Mouse (Mus musculus) stomach, embryonic 16.5 days (tissue): Measurements from ENCODE around the gene Slc39a8. TPM values are rescaled to one million over a fixed set of nuclear protein-coding genes. Genes with fewer than 3 reads are reported as not detected.

Experiments used
- ATAC-seq: fragments of 200-750 bp; cut with Nextera tagmentation; 2 replicates; pipeline ENCODE4 v1.8.0; 2017; ENCODE audit warnings: moderate number of reproducible peaks, moderate TSS enrichment; ENCODE audit not compliant: insufficient read depth, low FRiP score
- H3K27ac ChIP-seq: fragments of 300-500 bp; sonication (generic); 2 replicates; pipeline ENCODE4 v1.5.1; 2014; ENCODE audit warnings: low read length
- H3K27me3 ChIP-seq: fragments of 300-500 bp; sonication (generic); 2 replicates; pipeline ENCODE4 v1.6.1; 2014; ENCODE audit warnings: low read length, control low read depth, mixed read lengths; ENCODE audit not compliant: control insufficient read depth, insufficient read depth
- H3K36me3 ChIP-seq: fragments of 300-500 bp; sonication (generic); 2 replicates; pipeline ENCODE4 v1.6.1; 2014; ENCODE audit warnings: low read length; ENCODE audit not compliant: control insufficient read depth, insufficient read depth
- H3K4me1 ChIP-seq: fragments of 300-500 bp; sonication (generic); 2 replicates; pipeline ENCODE4 v1.6.1; 2014; ENCODE audit warnings: low read length, control low read depth, mixed read lengths; ENCODE audit not compliant: control insufficient read depth, insufficient read depth
- H3K4me2 ChIP-seq: fragments of 300-500 bp; sonication (generic); 2 replicates; pipeline ENCODE4 v1.6.1; 2014; ENCODE audit warnings: low read depth, low read length, mixed read lengths
- H3K4me3 ChIP-seq: fragments of 300-500 bp; sonication (generic); replicated peaks from 2 replicates; pipeline ENCODE4 v1.5.1; 2014; ENCODE audit warnings: mild to moderate bottlenecking, low read length
- H3K9ac ChIP-seq: fragments of 300-500 bp; sonication (generic); 2 replicates; pipeline ENCODE4 v1.6.1; 2014; ENCODE audit warnings: low read length
- H3K9me3 ChIP-seq: fragments of 300-500 bp; sonication (generic); replicated peaks from 2 replicates; pipeline ENCODE4 v1.6.1; 2016; ENCODE audit warnings: low read length, control low read depth; ENCODE audit not compliant: control insufficient read depth
- WGBS: fragments of 180-500 bp; shearing (Covaris S2); extraction: QIAGEN DNeasy Blood & Tissue Kit; methylation state at CpG from one replicate; pipeline ENCODE4 v1.1.7; 2014; 5-methylcytosine and 5-hydroxymethylcytosine counted together
- polyA plus RNA-seq: library from polyadenylated mRNA; unstranded; fragments of >200 nt; fragmentation: Nextera tagmentation; extraction: Ambion mirVana; gene quantifications from 2 replicates; pipeline ENCODE4 v1.2.1, GENCODE M21; 2015

The Slc39a8 gene
- polyA plus RNA-seq, 1 experiment from 2014 or later: 8.1 TPM

DNA sequence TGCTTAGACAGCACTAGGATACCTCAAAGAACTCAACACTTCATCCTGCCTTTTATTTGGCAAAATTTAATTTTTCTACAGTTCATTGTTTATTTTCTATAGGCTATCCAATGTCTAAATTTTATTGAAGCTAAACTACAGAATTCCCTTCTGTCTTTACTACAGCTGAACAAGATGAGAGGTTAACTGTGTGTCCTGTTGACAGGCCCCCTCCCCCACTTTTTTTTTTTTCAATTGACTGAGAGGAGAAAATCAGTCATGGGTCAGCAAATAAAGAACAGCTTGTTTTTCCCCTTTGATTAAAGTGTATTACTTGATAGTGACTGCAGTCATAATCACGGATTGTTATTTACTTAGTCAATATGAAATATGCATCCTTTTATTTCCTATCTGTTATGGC is 31.2 kb downstream of the Slc39a8 start:
- H3K27ac ChIP-seq: no peak overlapping the region
- H3K4me3 ChIP-seq: no peak overlapping the region
- H3K4me2 ChIP-seq: no peak overlapping the region
- H3K36me3 ChIP-seq: no peaks in the 10 kb centered on the region
- ATAC-seq: no peak
- H3K4me1 ChIP-seq: no peaks in the 10 kb centered on the region
- no peak overlapping the region for H3K9ac ChIP-seq
- no peaks in the 10 kb centered on the region for H3K9me3 ChIP-seq
- H3K27me3 ChIP-seq: no peaks in the 10 kb centered on the region
- WGBS: 44% methylated on average over 1 of the region's 1 CpGs

DNA sequence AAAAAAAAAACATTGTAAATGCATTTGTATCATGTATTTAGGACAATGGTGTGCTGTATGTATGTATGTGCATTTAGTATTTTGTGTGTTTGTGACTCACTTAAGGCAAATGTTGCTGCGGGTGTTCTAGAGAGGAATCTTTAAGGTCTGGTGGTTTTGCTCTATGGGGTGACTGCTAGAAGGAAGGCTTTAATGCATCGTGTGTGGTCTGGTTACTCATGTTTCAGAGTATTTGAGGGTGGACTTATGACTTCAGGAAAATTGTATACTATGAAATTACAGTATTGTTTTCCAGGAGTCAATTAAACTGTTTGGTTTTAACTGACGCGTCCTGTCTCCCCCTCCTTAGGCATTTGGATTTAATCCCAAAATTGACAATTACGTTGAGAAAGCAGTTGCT is 32.1 kb downstream of the Slc39a8 start:
- WGBS: 49% methylated on average over 5 of the region's 5 CpGs
- Histone ChIP-seq H3K4me1 (no peaks in the 10 kb centered on the region), H3K27ac (no peak overlapping the region), H3K27me3 (no peaks in the 10 kb centered on the region), H3K9ac (no peak overlapping the region), H3K4me3 (no peak overlapping the region), H3K9me3 (no peaks in the 10 kb centered on the region), H3K36me3 (no peaks in the 10 kb centered on the region), H3K4me2 (no peak overlapping the region)
- ATAC-seq: no peak

DNA sequence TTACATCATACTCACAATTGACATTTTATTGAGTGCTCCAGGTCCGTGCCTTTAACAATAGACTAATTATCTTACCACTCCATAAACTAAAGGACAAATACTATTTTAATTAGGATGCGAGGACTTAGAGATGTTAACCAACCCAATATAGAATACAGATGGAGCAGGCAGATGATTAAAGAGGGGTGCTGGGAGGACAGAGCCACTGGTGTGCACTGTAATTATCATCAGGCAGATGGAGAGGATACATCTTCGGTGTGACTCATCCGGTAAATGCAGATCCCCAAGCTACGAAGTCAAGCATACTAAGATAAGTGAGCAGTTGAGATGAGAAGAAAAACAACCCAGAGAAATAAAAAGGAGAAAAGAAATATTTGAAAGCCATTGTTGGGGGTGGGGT is 34.4 kb downstream of the Slc39a8 start:
- H3K4me1 ChIP-seq: no peaks in the 10 kb centered on the region
- H3K27ac ChIP-seq: no peak overlapping the region
- H3K4me3 ChIP-seq: no peak overlapping the region
- no peaks in the 10 kb centered on the region for H3K9me3 ChIP-seq
- WGBS: 88% methylated on average over 5 of the region's 5 CpGs
- H3K9ac ChIP-seq: no peak overlapping the region
- H3K36me3 ChIP-seq: no peaks in the 10 kb centered on the region
- no peaks in the 10 kb centered on the region for H3K27me3 ChIP-seq
- no peak for ATAC-seq
- H3K4me2 ChIP-seq: no peak overlapping the region

DNA sequence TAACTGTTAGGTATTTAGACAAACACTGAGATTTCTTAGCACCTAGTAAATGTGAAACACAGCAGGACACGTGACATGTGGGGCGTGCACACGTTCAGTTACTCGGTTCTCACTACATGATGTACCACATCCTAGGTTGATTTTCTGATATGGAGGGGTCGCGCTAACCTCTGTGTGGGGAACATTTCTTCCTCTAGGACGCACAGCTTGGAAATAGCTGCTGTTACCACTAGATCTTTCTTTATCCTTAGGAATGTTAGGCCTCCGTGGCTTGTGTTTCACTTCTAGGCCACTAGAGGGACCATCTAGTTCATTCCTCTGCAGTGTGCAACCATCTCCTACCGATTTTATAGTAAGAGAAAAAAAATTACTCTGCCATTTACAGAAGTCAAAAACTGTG is 37.7 kb downstream of the Slc39a8 start:
- no peaks in the 10 kb centered on the region for H3K36me3 ChIP-seq
- no peak; the same call in 1 of the 2 replicates for ATAC-seq
- no peak overlapping the region for H3K27ac ChIP-seq
- no peak overlapping the region for H3K4me2 ChIP-seq
- H3K9ac ChIP-seq: no peak overlapping the region
- H3K4me1 ChIP-seq: no peaks in the 10 kb centered on the region
- no peak overlapping the region for H3K4me3 ChIP-seq
- WGBS: 50% methylated on average over 9 of the region's 9 CpGs
- H3K9me3 ChIP-seq: no peaks in the 10 kb centered on the region
- no peaks in the 10 kb centered on the region for H3K27me3 ChIP-seq

DNA sequence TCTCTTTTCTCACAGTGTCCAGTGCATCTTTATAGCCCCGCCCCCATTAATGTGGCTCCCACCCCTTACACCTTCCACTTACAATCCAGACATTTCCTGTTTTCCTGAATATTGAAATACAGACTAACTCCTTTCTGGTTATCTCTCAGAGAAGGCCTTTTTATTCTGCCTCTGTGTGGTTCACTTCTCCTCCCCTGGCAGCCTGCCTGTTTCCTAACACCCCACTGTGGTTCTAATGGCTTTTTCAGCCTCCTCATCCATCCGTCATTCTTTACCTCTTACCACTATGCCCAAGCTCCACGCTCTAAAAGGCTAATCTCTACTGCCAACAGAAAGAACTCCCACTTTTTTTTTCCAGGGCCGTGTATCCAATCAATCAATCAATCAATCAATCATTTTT is 44.0 kb downstream of the Slc39a8 start:
- Histone ChIP-seq H3K4me2 (no peak overlapping the region), H3K4me3 (no peak overlapping the region), H3K36me3 (no peaks in the 10 kb centered on the region), H3K9me3 (no peaks in the 10 kb centered on the region), H3K9ac (no peak overlapping the region), H3K4me1 (no peaks in the 10 kb centered on the region), H3K27me3 (no peaks in the 10 kb centered on the region), H3K27ac (0 out of 2 replicates have a peak overlapping the region, but pooled peaks have one; percentile 5)
- WGBS: 55% methylated on average over 4 of the region's 4 CpGs
- ATAC-seq: no peak

DNA sequence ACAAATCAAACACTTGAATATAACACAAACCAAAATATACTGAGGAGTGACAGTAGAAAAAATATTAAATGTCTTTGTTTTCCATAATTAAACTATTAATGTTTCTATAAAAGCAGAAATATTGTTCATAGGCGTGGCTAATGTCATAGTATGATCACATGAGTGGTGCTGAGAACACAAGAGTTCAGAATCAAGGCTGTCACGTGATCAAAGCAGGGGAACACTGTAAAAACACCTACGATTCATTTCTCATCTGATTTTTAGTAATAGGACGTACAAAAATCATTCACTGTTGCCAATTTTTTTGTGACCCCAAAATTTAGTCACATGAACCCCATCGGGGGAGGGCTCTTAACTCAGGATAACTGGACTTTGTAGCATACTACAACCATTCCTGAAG is 47.2 kb downstream of the Slc39a8 start:
- no peaks in the 10 kb centered on the region for H3K27me3 ChIP-seq
- H3K4me2 ChIP-seq: no peak overlapping the region
- no peak overlapping the region for H3K4me3 ChIP-seq
- WGBS: 88% methylated on average over 5 of the region's 5 CpGs
- ATAC-seq: no peak
- H3K36me3 ChIP-seq: no peaks in the 10 kb centered on the region
- no peaks in the 10 kb centered on the region for H3K4me1 ChIP-seq
- H3K9me3 ChIP-seq: no peaks in the 10 kb centered on the region
- H3K27ac ChIP-seq: no peak overlapping the region
- H3K9ac ChIP-seq: no peak overlapping the region

DNA sequence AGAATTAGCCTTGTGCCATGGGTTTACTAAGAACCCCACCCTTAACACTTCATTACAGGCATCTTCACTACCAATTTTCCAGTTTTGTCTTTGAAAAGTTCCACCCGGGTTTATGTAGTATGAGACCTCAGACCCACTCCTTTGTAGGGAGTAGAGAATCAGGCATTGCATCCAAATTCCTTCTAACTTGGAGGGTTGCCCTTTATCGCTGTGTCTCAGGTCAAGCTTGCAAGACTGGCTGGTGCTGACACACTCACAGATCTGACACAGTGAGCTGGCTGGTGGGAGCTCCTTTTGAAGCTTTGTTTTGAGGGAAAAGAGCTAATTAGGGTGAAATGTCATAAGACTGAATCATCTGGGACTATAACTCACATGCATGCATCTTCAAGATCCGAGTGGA is 48.5 kb downstream of the Slc39a8 start:
- no peak overlapping the region for H3K4me2 ChIP-seq
- no peak for ATAC-seq
- no peak overlapping the region for H3K27ac ChIP-seq
- no peaks in the 10 kb centered on the region for H3K4me1 ChIP-seq
- H3K36me3 ChIP-seq: no peaks in the 10 kb centered on the region
- H3K27me3 ChIP-seq: no peaks in the 10 kb centered on the region
- no peak overlapping the region for H3K9ac ChIP-seq
- 77% methylated on average over 3 of the region's 3 CpGs for WGBS
- no peaks in the 10 kb centered on the region for H3K9me3 ChIP-seq
- H3K4me3 ChIP-seq: no peak overlapping the region

DNA sequence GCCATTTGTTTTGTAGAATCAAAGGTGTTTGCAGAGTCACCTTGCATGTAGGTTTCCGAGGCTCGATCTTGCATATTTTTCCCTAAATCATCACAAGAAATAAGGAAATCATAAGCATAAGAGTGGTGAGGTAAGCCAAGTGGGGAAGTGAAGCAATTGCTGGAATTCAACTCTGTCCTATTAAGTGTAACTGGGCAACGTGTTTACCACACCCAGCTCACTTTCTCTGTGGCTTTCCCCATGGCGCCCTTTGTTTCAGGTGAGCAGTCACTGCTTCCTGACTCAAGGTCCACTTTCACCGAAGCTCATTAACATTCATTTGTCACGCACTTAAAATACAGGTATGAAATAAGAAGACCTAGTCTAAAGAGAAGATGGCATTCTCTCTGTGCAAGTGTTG is 53.0 kb downstream of the Slc39a8 start:
- no peak overlapping the region for H3K9ac ChIP-seq
- H3K4me1 ChIP-seq: no peaks in the 10 kb centered on the region
- WGBS: 89% methylated on average over 6 of the region's 6 CpGs
- no peak overlapping the region for H3K4me2 ChIP-seq
- no peak for ATAC-seq
- H3K9me3 ChIP-seq: no peaks in the 10 kb centered on the region
- no peaks in the 10 kb centered on the region for H3K27me3 ChIP-seq
- no peaks in the 10 kb centered on the region for H3K36me3 ChIP-seq
- H3K27ac ChIP-seq: no peak overlapping the region
- no peak overlapping the region for H3K4me3 ChIP-seq

DNA sequence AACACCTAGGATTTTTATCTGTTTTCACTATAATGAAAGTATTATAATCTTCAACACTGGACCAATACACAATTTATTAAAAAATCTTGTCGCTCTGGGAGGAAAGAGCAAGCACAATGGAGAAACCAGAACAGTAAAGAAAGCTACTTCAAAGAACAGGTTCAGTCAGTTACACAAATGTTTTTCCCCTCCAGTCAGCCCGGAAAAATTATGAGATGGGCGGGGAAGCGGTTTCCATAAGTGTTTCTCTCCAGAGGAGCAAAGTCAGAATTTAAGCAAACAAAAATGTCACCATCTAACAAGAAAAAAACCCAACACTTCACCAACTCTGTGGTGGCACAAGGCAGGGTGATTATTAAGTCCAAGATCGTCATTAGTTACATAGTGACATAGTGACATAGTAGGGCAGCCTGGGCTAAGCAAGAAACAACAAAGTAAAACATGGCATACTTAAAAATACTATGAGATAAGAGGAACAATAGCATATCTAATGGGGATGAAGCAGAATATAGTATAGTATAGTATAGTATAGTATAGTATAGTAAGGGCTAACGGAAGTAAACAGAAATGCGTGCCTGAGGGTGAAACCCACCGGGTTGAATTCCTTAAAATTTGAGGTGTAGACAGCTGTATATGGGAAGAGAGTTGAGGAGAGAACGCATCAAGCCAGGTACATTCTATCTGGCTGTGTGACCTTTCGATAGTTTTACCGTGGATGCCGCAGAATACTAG is 61.0 kb downstream of the Slc39a8 start:
- no peak overlapping the region for H3K27ac ChIP-seq
- H3K4me1 ChIP-seq: no peaks in the 10 kb centered on the region
- H3K36me3 ChIP-seq: no peaks in the 10 kb centered on the region
- 0 out of 2 replicates have a peak, but pooled peaks have one; percentile 37 for ATAC-seq
- no peak overlapping the region for H3K9ac ChIP-seq
- no peaks in the 10 kb centered on the region for H3K9me3 ChIP-seq
- H3K4me3 ChIP-seq: no peak overlapping the region
- no peaks in the 10 kb centered on the region for H3K27me3 ChIP-seq
- 0 out of 2 replicates have a peak overlapping the region, but pooled peaks have one; percentile 11 for H3K4me2 ChIP-seq
- 62% methylated on average over 12 of the region's 12 CpGs for WGBS
